Mouse (Mus musculus): ENCODE data around the gene Gabrb2. TPM values are rescaled to one million over a fixed set of nuclear protein-coding genes. Genes with fewer than 3 reads are reported as not detected.

The Gabrb2 gene
- polyA plus RNA-seq, 1 experiment from 2014 or later, result 10.2 TPM

- no peak for ATAC-seq (ENCODE audit: low FRiP score)
- H3K4me3 ChIP-seq, result no peak overlapping the region
- 88% methylated on average over 4 of the region's 4 CpGs for WGBS
Measured at GRCm38 (mm10) chr11:42448929-42449328, 29.4 kb downstream of the Gabrb2 start.

DNA sequence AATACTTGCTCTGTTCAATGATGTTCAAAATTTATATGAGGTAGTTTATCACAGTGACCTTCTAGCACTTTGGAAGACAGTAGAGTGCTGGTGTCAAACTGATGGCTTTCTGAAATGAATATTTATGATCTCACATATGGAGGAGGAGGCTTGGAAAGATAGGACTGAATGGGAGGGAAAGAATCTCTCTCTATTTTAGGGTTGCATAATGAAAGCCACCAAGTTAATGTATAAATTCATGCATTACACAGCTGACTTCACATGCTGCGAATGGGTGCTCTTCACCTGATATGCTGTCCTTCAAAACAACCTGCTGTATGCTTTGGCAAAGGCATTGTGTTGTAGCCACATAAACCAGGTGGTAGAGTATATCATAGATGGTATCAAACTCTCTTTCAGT, 44.6 kb downstream of the Gabrb2 start:
- H3K36me3 ChIP-seq, result no peaks in the 10 kb centered on the region
- no peak overlapping the region for H3K27ac ChIP-seq
- no peak overlapping the region for H3K4me2 ChIP-seq (replicated peaks)
- no peaks in the 10 kb centered on the region for H3K27me3 ChIP-seq
- H3K9ac ChIP-seq, result no peak overlapping the region
- H3K9me3 ChIP-seq (replicated peaks), result no peaks in the 10 kb centered on the region
- ATAC-seq (ENCODE audit: low FRiP score), result no peak
- no peaks in the 10 kb centered on the region for H3K4me1 ChIP-seq
- 85% methylated on average over 1 of the region's 1 CpGs for WGBS
- H3K4me3 ChIP-seq, result no peak overlapping the region

More at GRCm38 (mm10) chr11:42448929-42449328, 29.4 kb downstream of the Gabrb2 start:
- Histone ChIP-seq H3K9ac (no peak overlapping the region), H3K27ac (no peak overlapping the region), H3K27me3 (no peaks in the 10 kb centered on the region), H3K4me2 (replicated peaks) (no peak overlapping the region), H3K36me3 (no peaks in the 10 kb centered on the region), H3K9me3 (replicated peaks) (no peaks in the 10 kb centered on the region), H3K4me1 (no peaks in the 10 kb centered on the region)

- H3K27me3 ChIP-seq, result no peaks in the 10 kb centered on the region
- no peaks in the 10 kb centered on the region for H3K36me3 ChIP-seq
- H3K9ac ChIP-seq, result no peak overlapping the region
- no peak overlapping the region for H3K27ac ChIP-seq
- H3K4me2 ChIP-seq (replicated peaks), result no peak overlapping the region
- no peaks in the 10 kb centered on the region for H3K4me1 ChIP-seq
- 90% methylated on average over 3 of the region's 3 CpGs for WGBS
- no peak for ATAC-seq (ENCODE audit: low FRiP score)
- H3K4me3 ChIP-seq, result no peak overlapping the region
- no peaks in the 10 kb centered on the region for H3K9me3 ChIP-seq (replicated peaks)
Measured at GRCm38 (mm10) chr11:42468381-42468780, 48.8 kb downstream of the Gabrb2 start.

- no peak overlapping the region for H3K27ac ChIP-seq
- no peaks in the 10 kb centered on the region for H3K36me3 ChIP-seq
- no peaks in the 10 kb centered on the region for H3K27me3 ChIP-seq
- 59% methylated on average over 3 of the region's 3 CpGs for WGBS
- no peaks in the 10 kb centered on the region for H3K4me1 ChIP-seq
- no peaks in the 10 kb centered on the region for H3K9me3 ChIP-seq (replicated peaks)
- no peak overlapping the region for H3K9ac ChIP-seq
- no peak overlapping the region for H3K4me3 ChIP-seq
- ATAC-seq (ENCODE audit: low FRiP score), result no peak
- H3K4me2 ChIP-seq (replicated peaks), result no peak overlapping the region
Measured at GRCm38 (mm10) chr11:42474523-42474922, 55.0 kb downstream of the Gabrb2 start.

DNA sequence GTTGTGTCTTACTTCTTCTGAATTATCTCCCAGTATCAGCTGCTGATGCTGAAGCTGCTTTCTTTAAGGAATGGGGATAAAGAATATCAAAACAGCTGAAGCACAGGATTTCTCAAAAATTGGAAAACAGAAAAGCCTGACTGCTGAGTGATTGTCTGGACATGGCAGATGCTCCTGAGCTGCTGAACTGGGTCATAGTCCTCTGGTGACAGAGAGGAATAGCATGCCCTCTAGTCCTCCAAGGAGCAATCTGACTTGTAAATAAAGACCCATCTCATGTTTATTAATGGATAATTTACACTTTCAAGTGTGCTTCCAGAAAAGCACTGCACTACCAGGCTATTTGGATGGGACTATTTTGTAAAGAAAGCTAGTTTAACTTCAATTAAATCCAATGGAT, 68.1 kb downstream of the Gabrb2 start:
- H3K4me2 ChIP-seq (replicated peaks), result no peak overlapping the region
- H3K4me3 ChIP-seq, result no peak overlapping the region
- no peaks in the 10 kb centered on the region for H3K9me3 ChIP-seq (replicated peaks)
- no peaks in the 10 kb centered on the region for H3K27me3 ChIP-seq
- H3K9ac ChIP-seq, result no peak overlapping the region
- no peaks in the 10 kb centered on the region for H3K36me3 ChIP-seq
- peak; percentile 78; the same call in 1 of the 2 replicates for ATAC-seq (ENCODE audit: low FRiP score)
- no peaks in the 10 kb centered on the region for H3K4me1 ChIP-seq
- H3K27ac ChIP-seq, result no peak overlapping the region

DNA sequence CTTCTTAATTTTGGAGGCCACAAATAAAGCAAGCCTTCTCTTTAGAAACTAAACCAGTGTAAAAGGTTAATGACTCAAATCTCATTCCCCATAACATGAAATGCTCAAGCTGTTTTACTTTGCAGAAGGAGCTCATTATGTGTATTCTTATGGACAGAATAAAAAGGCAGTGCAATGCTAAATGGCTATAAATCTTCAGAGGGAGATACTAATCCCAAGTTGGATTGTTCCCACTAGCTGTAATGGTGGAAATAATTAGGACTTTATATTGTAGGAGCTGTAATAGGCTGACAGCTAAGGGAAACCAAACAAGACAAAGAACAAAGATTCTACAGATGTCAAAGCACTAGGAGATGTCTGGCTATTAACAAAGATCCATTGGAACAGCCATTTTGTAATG, 81.6 kb downstream of the Gabrb2 start:
- H3K4me1 ChIP-seq, result no peaks in the 10 kb centered on the region
- H3K9me3 ChIP-seq (replicated peaks), result no peaks in the 10 kb centered on the region
- no peaks in the 10 kb centered on the region for H3K36me3 ChIP-seq
- H3K4me2 ChIP-seq (replicated peaks), result no peak overlapping the region
- ATAC-seq (ENCODE audit: low FRiP score), result no peak
- H3K27me3 ChIP-seq, result no peaks in the 10 kb centered on the region
- H3K9ac ChIP-seq, result no peak overlapping the region
- H3K4me3 ChIP-seq, result no peak overlapping the region
- H3K27ac ChIP-seq, result no peak overlapping the region

- Histone ChIP-seq H3K27ac (no peak overlapping the region), H3K9me3 (replicated peaks) (no peaks in the 10 kb centered on the region), H3K27me3 (no peaks in the 10 kb centered on the region), H3K4me1 (no peaks in the 10 kb centered on the region), H3K9ac (no peak overlapping the region), H3K36me3 (no peaks in the 10 kb centered on the region), H3K4me3 (no peak overlapping the region), H3K4me2 (replicated peaks) (no peak overlapping the region)
- WGBS, result 86% methylated on average over 2 of the region's 2 CpGs
- no peak for ATAC-seq (ENCODE audit: low FRiP score)
Measured at GRCm38 (mm10) chr11:42505436-42505835, 85.9 kb downstream of the Gabrb2 start.

GRCm38 (mm10) chr11:42505911-42506310, 86.4 kb downstream of the Gabrb2 start:
- Histone ChIP-seq H3K9me3 (replicated peaks) (no peaks in the 10 kb centered on the region), H3K27ac (no peak overlapping the region), H3K27me3 (no peaks in the 10 kb centered on the region), H3K36me3 (no peaks in the 10 kb centered on the region), H3K4me1 (no peaks in the 10 kb centered on the region), H3K4me3 (no peak overlapping the region), H3K9ac (no peak overlapping the region), H3K4me2 (replicated peaks) (no peak overlapping the region)
- ATAC-seq (ENCODE audit: low FRiP score), result no peak
- WGBS, result 66% methylated on average over 1 of the region's 1 CpGs

GRCm38 (mm10) chr11:42521960-42522359, 102.4 kb downstream of the Gabrb2 start:
- H3K4me3 ChIP-seq, result no peak overlapping the region
- H3K36me3 ChIP-seq, result no peaks in the 10 kb centered on the region
- H3K27me3 ChIP-seq, result no peaks in the 10 kb centered on the region
- no peak for ATAC-seq (ENCODE audit: low FRiP score)
- H3K4me1 ChIP-seq, result no peaks in the 10 kb centered on the region
- no peak overlapping the region for H3K27ac ChIP-seq
- no peak overlapping the region for H3K4me2 ChIP-seq (replicated peaks)
- H3K9ac ChIP-seq, result no peak overlapping the region
- WGBS, result 88% methylated on average over 2 of the region's 2 CpGs
- no peaks in the 10 kb centered on the region for H3K9me3 ChIP-seq (replicated peaks)

- H3K4me2 ChIP-seq (replicated peaks), result no peak overlapping the region
- H3K9me3 ChIP-seq (replicated peaks), result no peaks in the 10 kb centered on the region
- no peaks in the 10 kb centered on the region for H3K36me3 ChIP-seq
- WGBS, result 90% methylated on average over 3 of the region's 3 CpGs
- no peak overlapping the region for H3K4me3 ChIP-seq
- H3K27ac ChIP-seq, result no peak overlapping the region
- no peak overlapping the region for H3K9ac ChIP-seq
- no peaks in the 10 kb centered on the region for H3K27me3 ChIP-seq
- ATAC-seq (ENCODE audit: low FRiP score), result no peak
- no peaks in the 10 kb centered on the region for H3K4me1 ChIP-seq
Measured at GRCm38 (mm10) chr11:42528226-42528881, 108.8 kb downstream of the Gabrb2 start.

DNA sequence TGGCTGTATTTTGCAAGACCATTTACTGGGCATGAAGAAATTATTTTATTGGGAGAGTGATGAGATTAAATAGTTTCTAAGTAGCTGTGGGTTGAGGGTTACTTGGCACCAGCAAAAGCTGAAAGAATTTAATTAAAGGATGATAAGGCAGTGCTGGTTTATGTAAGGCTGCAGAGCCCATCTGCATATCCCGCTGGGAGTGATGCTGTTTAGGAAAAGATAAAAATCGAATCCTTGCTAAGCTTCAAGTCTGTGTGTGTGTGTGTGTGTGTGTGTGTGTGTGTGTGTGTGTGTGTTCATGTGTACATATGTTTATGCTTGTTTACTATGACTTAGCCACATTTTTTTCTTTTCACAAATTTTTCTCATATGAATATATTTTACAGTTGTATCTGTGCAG, 113.0 kb downstream of the Gabrb2 start:
- H3K9ac ChIP-seq, result no peak overlapping the region
- WGBS, result 57% methylated on average over 2 of the region's 2 CpGs
- no peak overlapping the region for H3K27ac ChIP-seq
- no peaks in the 10 kb centered on the region for H3K27me3 ChIP-seq
- H3K9me3 ChIP-seq (replicated peaks), result no peaks in the 10 kb centered on the region
- H3K4me1 ChIP-seq, result no peaks in the 10 kb centered on the region
- H3K4me3 ChIP-seq, result no peak overlapping the region
- no peaks in the 10 kb centered on the region for H3K36me3 ChIP-seq
- H3K4me2 ChIP-seq (replicated peaks), result no peak overlapping the region
- ATAC-seq (ENCODE audit: low FRiP score), result 0 out of 2 replicates have a peak, but pooled peaks have one; percentile 22

GRCm38 (mm10) chr11:42535286-42535685, 115.7 kb downstream of the Gabrb2 start:
- no peak for ATAC-seq (ENCODE audit: low FRiP score)
- WGBS, result 76% methylated on average over 5 of the region's 5 CpGs
- Histone ChIP-seq H3K36me3 (no peaks in the 10 kb centered on the region), H3K4me3 (no peak overlapping the region), H3K4me1 (no peaks in the 10 kb centered on the region), H3K27ac (no peak overlapping the region), H3K9me3 (replicated peaks) (no peaks in the 10 kb centered on the region), H3K4me2 (replicated peaks) (no peak overlapping the region), H3K9ac (no peak overlapping the region), H3K27me3 (no peaks in the 10 kb centered on the region)

- no peak overlapping the region for H3K9ac ChIP-seq
- H3K4me1 ChIP-seq, result no peaks in the 10 kb centered on the region
- no peaks in the 10 kb centered on the region for H3K36me3 ChIP-seq
- 97% methylated on average over 1 of the region's 1 CpGs for WGBS
- no peak overlapping the region for H3K27ac ChIP-seq
- no peaks in the 10 kb centered on the region for H3K27me3 ChIP-seq
- H3K4me3 ChIP-seq, result no peak overlapping the region
- H3K4me2 ChIP-seq (replicated peaks), result no peak overlapping the region
- no peak for ATAC-seq (ENCODE audit: low FRiP score)
- H3K9me3 ChIP-seq (replicated peaks), result no peaks in the 10 kb centered on the region
Measured at GRCm38 (mm10) chr11:42535861-42536260, 116.3 kb downstream of the Gabrb2 start.

Measured in hindbrain, embryonic 12.5 days (tissue).